Mouse (Mus musculus) T-helper 17 cell (primary cell): ENCODE measurements around the gene Entpd3.

Source experiments
- in situ Hi-C, 2 experiments: fragments of 300-600 bp; cut with MboI, MseI; formaldehyde crosslinking; loops; 1 replicate in 1 of 2; 2 replicates in 1 of 2; pipeline ENCODE4 v1.15.1; 2025; ENCODE audit warnings: high pct_unique_total_duplicates in 2 of 2

The Entpd3 gene

GRCm38 (mm10) chr9:120578701-120579100 lies 39.1 kb downstream of the Entpd3 start:
- in situ Hi-C loops, result loop anchor here in 1 of 2 experiments (5.0 to 10.0 kb wide), 2 partner anchors 356 to 596 kb away; partner anchors contain the start of gene Csrnp1

GRCm38 (mm10) chr9:120579808-120580207 lies 40.2 kb downstream of the Entpd3 start:
- in situ Hi-C loops, result loop anchor here (5.0 to 10.0 kb wide), 2 partner anchors 355 to 598 kb away; partner anchors contain the start of gene Csrnp1 (in 1 of the 2)

- in situ Hi-C loops, result loop anchor here in 1 of 2 experiments (10.0 kb wide), 1 partner anchor 353 kb away; no protein-coding TSS in a partner anchor
Observed at GRCm38 (mm10) chr9:120581941-120582618, 42.5 kb downstream of the Entpd3 start.

GRCm38 (mm10) chr9:120582619-120583308 lies 43.1 kb downstream of the Entpd3 start:
- in situ Hi-C loops, result loop anchor here in 1 of 2 experiments (10.0 kb wide), 1 partner anchor 352 kb away; no protein-coding TSS in a partner anchor

- in situ Hi-C loops, result loop anchor here in 1 of 2 experiments (10.0 kb wide), 1 partner anchor 351 kb away; no protein-coding TSS in a partner anchor
Observed at GRCm38 (mm10) chr9:120583314-120583713, 43.7 kb downstream of the Entpd3 start.

- in situ Hi-C loops, result loop anchor here (5.0 to 10.0 kb wide), 2 partner anchors 84 to 348 kb away; no protein-coding TSS in a partner anchor
Observed at GRCm38 (mm10) chr9:120586546-120586945, 46.9 kb downstream of the Entpd3 start.

- in situ Hi-C loops, result no loop called here
Observed at GRCm38 (mm10) chr9:120591490-120591889, 51.9 kb downstream of the Entpd3 start.

GRCm38 (mm10) chr9:120593383-120594101 lies 53.9 kb downstream of the Entpd3 start:
- in situ Hi-C loops, result no loop called here

GRCm38 (mm10) chr9:120594839-120595238 lies 55.2 kb downstream of the Entpd3 start:
- in situ Hi-C loops, result no loop called here

- in situ Hi-C loops, result no loop called here
Observed at GRCm38 (mm10) chr9:120595306-120595705, 55.7 kb downstream of the Entpd3 start.

GRCm38 (mm10) chr9:120601488-120602171 lies 62.0 kb downstream of the Entpd3 start:
- in situ Hi-C loops, result no loop called here

- in situ Hi-C loops, result no loop called here
Observed at GRCm38 (mm10) chr9:120602172-120602838, 62.7 kb downstream of the Entpd3 start.

GRCm38 (mm10) chr9:120602839-120603511 lies 63.4 kb downstream of the Entpd3 start:
- in situ Hi-C loops, result no loop called here

- in situ Hi-C loops, result no loop called here
Observed at GRCm38 (mm10) chr9:120603512-120603908, 63.9 kb downstream of the Entpd3 start.

- in situ Hi-C loops, result no loop called here
Observed at GRCm38 (mm10) chr9:120603956-120604355, 64.3 kb downstream of the Entpd3 start.

GRCm38 (mm10) chr9:120611055-120611454 lies 71.4 kb downstream of the Entpd3 start:
- in situ Hi-C loops, result loop anchor here in 1 of 2 experiments (5.0 to 10.0 kb wide), 2 partner anchors 51 to 884 kb away; partner anchors contain the start of gene Cck

GRCm38 (mm10) chr9:120614059-120614458 lies 74.4 kb downstream of the Entpd3 start:
- in situ Hi-C loops, result loop anchor here in 1 of 2 experiments (5.0 to 10.0 kb wide), 2 partner anchors 48 to 881 kb away; partner anchors contain the start of gene Cck
